Mouse (Mus musculus): ENCODE measurements around the gene Actn2. TPM values are rescaled to one million over a fixed set of nuclear protein-coding genes. Genes with fewer than 3 reads are reported as not detected.

Actn2 gene
- total and polyA plus RNA-seq, 2 experiments from 2014 or later, result 4.0 to 5.7 TPM

DNA sequence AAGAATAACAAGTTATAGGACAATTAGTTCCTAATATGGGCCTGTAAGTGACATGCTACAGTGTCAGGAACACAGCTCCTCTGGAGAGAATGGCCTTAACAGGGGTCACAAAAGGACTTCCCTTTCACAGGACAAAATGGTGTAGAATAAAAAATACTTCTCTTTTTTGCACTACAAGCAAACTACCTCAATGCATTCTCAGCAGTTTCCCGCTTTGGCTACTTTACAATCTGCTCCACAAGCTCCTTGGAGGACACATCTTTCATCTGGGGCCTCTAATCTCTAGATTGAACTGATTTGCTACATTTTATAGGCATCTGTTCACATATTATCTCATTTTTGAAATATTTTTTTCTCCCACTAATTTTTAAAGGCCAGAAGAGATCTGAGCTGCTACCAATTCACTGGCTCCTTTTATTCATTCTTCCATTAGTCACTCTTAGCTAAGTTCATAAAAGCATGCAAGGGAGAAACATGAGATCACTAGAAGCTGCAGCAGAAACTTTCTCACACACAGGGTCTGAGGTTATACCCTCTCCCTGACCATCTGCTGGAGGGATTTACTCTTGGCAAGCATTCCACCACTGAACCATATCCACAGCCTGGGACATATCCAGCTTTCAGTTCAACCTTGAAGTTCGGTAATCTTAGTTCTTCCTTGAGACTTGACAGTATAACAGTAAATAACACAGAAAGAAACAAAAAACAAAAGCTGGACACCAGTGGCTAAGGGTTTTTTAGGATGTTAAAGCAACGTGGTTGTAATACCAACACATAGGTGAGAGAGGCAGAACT lies 84.5 kb downstream of the Actn2 start:
- ATAC-seq (ENCODE audit: low FRiP score) (no peak), DNase-seq (ENCODE audit: low spot score) (no peak)
- peak overlapping the region; percentile 65; the same call in 1 of the 2 replicates for H3K4me3 ChIP-seq (ENCODE audit: low read depth, low read length)
- H3K27ac ChIP-seq (ENCODE audit: low read depth, low read length), result no peak overlapping the region
- H3K4me1 ChIP-seq (ENCODE audit: insufficient read depth, low read length), result no peaks in the 10 kb centered on the region; the same call in 1 of the 2 replicates
- 79% methylated on average over 3 of the region's 3 CpGs for WGBS
- no peak for TF ChIP-seq CTCF (IDR thresholded peaks at IDR 0.05)
- H3K9ac ChIP-seq (replicated peaks; ENCODE audit: low read length, poor library complexity, severe bottlenecking), result no peak overlapping the region
- no peaks in the 10 kb centered on the region for H3K27me3 ChIP-seq (ENCODE audit: insufficient read depth, low read length)
- H3K36me3 ChIP-seq (ENCODE audit: insufficient read depth, low read length), result no peaks in the 10 kb centered on the region
- H3K4me2 ChIP-seq (ENCODE audit: low read depth, low read length, poor library complexity, severe bottlenecking), result peak overlapping the region; percentile 62
- H3K9me3 ChIP-seq (ENCODE audit: low read length), result no peaks in the 10 kb centered on the region

DNA sequence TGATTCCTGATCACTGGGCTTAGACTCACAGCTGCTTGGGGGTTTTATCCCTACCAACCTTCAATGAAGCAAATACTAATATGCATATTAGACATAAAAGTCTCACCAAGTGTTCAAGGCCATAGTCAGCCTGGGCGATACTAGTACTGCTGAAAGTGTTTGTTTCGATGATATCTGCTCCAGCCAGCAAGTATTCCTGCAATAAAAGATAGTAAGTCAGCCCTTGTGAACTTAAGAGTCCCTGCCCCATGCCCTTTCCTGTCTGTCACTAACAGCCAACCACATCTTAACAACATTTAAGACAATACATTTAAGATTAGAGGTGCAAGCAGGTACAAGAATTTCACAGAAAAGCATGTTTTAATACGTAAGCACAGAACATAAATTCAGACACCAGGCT lies 90.1 kb downstream of the Actn2 start:
- ATAC-seq (ENCODE audit: low FRiP score), result no peak
- 97% methylated on average over 3 of the region's 3 CpGs for WGBS

DNA sequence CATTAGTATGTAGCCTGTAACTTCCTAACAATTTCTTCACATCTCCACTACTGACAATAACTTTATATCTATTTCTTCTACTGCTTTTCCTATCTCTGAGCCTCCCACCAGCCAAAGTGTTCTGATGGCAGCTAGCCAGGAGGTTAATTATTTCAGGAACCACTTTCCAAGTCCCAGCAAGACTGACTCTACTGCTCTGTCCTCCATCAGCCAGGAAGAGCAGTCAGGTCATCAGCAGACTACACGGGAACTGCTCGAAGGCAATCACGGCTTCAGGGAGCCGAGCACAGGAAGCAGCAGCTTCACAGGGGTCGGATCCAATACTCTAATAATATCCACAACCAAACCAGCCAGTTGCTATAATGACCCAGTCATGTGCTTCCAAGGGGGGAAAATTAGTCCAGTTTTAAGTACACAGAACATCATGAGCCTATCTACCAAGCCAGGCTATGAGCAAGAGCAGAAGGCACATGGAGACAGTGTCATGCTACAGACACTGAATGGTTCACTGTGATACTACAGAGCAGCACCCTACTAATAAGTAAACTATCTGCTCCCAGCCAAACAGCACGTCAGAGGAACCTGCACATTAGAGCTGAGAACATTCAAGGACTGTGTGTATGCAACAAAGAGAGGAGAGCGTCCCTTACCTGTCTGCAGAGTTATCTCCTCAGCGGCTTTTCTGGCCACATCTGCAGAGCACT lies 91.2 kb downstream of the Actn2 start:
- ATAC-seq (ENCODE audit: low FRiP score) (no peak), DNase-seq (ENCODE audit: low spot score) (no peak)
- 91% methylated on average over 8 of the region's 8 CpGs for WGBS
- Histone ChIP-seq H3K9ac (replicated peaks; ENCODE audit: low read length, poor library complexity, severe bottlenecking) (no peak overlapping the region), H3K4me1 (ENCODE audit: insufficient read depth, low read length) (no peaks in the 10 kb centered on the region), H3K36me3 (ENCODE audit: insufficient read depth, low read length) (peaks cover 12% of the 10 kb centered on the region; the same call in 1 of the 2 replicates), H3K27ac (ENCODE audit: low read depth, low read length) (no peak overlapping the region), H3K4me2 (ENCODE audit: low read depth, low read length, poor library complexity, severe bottlenecking) (no peak overlapping the region), H3K4me3 (ENCODE audit: low read depth, low read length) (no peak overlapping the region), H3K9me3 (ENCODE audit: low read length) (no peaks in the 10 kb centered on the region), H3K27me3 (ENCODE audit: insufficient read depth, low read length) (no peaks in the 10 kb centered on the region)
- TF ChIP-seq CTCF (IDR thresholded peaks at IDR 0.05), result no peak

More for the DNA sequence above, 90.1 kb downstream of the Actn2 start:
- Histone ChIP-seq H3K9me3 (ENCODE audit: low read length) (no peaks in the 10 kb centered on the region), H3K27ac (ENCODE audit: low read depth, low read length) (no peak overlapping the region), H3K27me3 (ENCODE audit: insufficient read depth, low read length) (no peaks in the 10 kb centered on the region), H3K4me1 (ENCODE audit: insufficient read depth, low read length) (no peaks in the 10 kb centered on the region), H3K36me3 (ENCODE audit: insufficient read depth, low read length) (peaks cover 12% of the 10 kb centered on the region; the same call in 1 of the 2 replicates), H3K4me3 (ENCODE audit: low read depth, low read length) (no peak overlapping the region), H3K4me2 (ENCODE audit: low read depth, low read length, poor library complexity, severe bottlenecking) (no peak overlapping the region), H3K9ac (replicated peaks; ENCODE audit: low read length, poor library complexity, severe bottlenecking) (no peak overlapping the region)
- no peak for DNase-seq (ENCODE audit: low spot score)
- no peak for TF ChIP-seq CTCF (IDR thresholded peaks at IDR 0.05)

DNA sequence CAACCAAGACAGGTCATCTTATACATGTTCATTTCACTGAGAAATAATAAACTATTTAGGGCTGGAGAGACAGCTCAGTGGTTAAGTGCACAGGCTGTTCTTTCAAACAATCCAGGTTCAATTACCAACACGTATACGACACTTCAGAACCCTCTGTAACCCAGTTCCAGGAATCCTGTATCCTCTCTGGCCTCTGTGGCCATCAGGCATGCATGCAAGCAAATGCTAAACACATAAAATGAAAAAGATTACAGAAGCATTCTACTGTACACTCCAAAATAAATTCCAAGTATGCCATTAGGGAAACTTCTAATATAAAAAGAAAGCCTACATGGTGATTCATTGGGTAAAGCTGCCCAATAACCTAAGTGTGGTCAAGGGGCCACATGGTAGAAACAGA lies 94.6 kb downstream of the Actn2 start:
- no peaks in the 10 kb centered on the region for H3K9me3 ChIP-seq (ENCODE audit: low read length)
- peaks cover 23% of the 10 kb centered on the region; the same call in 1 of the 2 replicates for H3K36me3 ChIP-seq (ENCODE audit: insufficient read depth, low read length)
- no peak for DNase-seq (ENCODE audit: low spot score)
- no peak overlapping the region for H3K4me3 ChIP-seq (ENCODE audit: low read depth, low read length)
- no peak for ATAC-seq (ENCODE audit: low FRiP score)
- 94% methylated on average over 2 of the region's 2 CpGs for WGBS
- no peaks in the 10 kb centered on the region for H3K27me3 ChIP-seq (ENCODE audit: insufficient read depth, low read length)
- H3K4me1 ChIP-seq (ENCODE audit: insufficient read depth, low read length), result no peaks in the 10 kb centered on the region
- H3K4me2 ChIP-seq (ENCODE audit: low read depth, low read length, poor library complexity, severe bottlenecking), result no peak overlapping the region
- no peak for TF ChIP-seq CTCF (IDR thresholded peaks at IDR 0.05)
- no peak overlapping the region for H3K27ac ChIP-seq (ENCODE audit: low read depth, low read length)
- H3K9ac ChIP-seq (replicated peaks; ENCODE audit: low read length, poor library complexity, severe bottlenecking), result no peak overlapping the region

DNA sequence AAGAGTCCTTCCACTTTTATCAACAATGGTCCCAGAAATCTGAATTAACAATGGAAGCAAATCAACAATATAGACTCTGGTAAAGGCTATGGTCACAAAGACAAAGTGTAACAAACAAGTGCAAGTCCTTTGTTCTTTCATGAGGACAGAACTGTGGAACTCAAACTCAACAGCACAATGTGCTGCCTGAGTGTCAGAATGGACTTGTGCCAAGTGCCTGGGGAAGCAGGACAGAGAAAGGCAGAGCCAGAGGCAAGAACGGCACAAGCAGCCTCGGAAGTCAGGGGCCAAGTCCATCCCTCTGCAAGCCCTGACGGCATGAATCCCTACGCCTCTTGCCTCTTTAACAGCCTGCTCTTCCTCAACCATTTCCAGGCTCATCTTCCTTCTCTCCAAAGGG lies 96.6 kb downstream of the Actn2 start:
- TF ChIP-seq CTCF (IDR thresholded peaks at IDR 0.05), result no peak
- H3K9me3 ChIP-seq (ENCODE audit: low read length), result no peaks in the 10 kb centered on the region
- H3K27ac ChIP-seq (ENCODE audit: low read depth, low read length), result no peak overlapping the region
- ATAC-seq (ENCODE audit: low FRiP score) (no peak), DNase-seq (ENCODE audit: low spot score) (peak; percentile 55)
- no peaks in the 10 kb centered on the region for H3K4me1 ChIP-seq (ENCODE audit: insufficient read depth, low read length)
- H3K36me3 ChIP-seq (ENCODE audit: insufficient read depth, low read length), result peaks cover 17% of the 10 kb centered on the region; the same call in 1 of the 2 replicates
- no peak overlapping the region for H3K4me2 ChIP-seq (ENCODE audit: low read depth, low read length, poor library complexity, severe bottlenecking)
- WGBS, result 71% methylated on average over 4 of the region's 4 CpGs
- H3K9ac ChIP-seq (replicated peaks; ENCODE audit: low read length, poor library complexity, severe bottlenecking), result no peak overlapping the region
- H3K4me3 ChIP-seq (ENCODE audit: low read depth, low read length), result no peak overlapping the region
- no peaks in the 10 kb centered on the region for H3K27me3 ChIP-seq (ENCODE audit: insufficient read depth, low read length)

DNA sequence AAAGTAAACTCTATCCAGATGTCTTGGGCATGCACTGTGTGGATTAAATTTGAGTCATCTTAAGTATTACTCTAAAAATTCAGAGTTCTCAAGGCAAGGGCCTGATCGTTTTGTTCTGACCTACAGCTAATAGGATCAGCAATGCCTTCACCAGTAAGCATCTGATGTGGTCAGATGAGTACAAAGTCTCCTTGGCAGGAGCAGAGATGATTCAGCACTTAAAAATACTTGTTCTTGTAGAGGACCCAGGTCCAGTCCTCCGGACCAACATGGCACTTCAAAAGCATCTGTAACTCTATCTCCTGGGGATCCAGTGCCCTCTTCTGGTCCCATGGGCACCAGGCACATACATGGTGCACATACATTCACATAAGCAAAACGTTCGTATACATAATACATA lies 108.4 kb downstream of the Actn2 start:
- Histone ChIP-seq H3K4me2 (ENCODE audit: low read depth, low read length, poor library complexity, severe bottlenecking) (no peak overlapping the region), H3K9ac (replicated peaks; ENCODE audit: low read length, poor library complexity, severe bottlenecking) (no peak overlapping the region), H3K9me3 (ENCODE audit: low read length) (no peaks in the 10 kb centered on the region), H3K4me3 (ENCODE audit: low read depth, low read length) (no peak overlapping the region), H3K4me1 (ENCODE audit: insufficient read depth, low read length) (no peaks in the 10 kb centered on the region), H3K27ac (ENCODE audit: low read depth, low read length) (no peak overlapping the region), H3K27me3 (ENCODE audit: insufficient read depth, low read length) (no peaks in the 10 kb centered on the region), H3K36me3 (ENCODE audit: insufficient read depth, low read length) (peaks cover 34% of the 10 kb centered on the region)
- ATAC-seq (ENCODE audit: low FRiP score), result no peak
- no peak for DNase-seq (ENCODE audit: low spot score)
- TF ChIP-seq CTCF (IDR thresholded peaks at IDR 0.05), result no peak
- WGBS, result 94% methylated on average over 4 of the region's 4 CpGs
